Mouse (Mus musculus) E14TG2a.4 (cell line): ENCODE data around the gene P2ry14.
"Not testable (repeated sequence)": the region's sequence is repeated elsewhere in the genome, so short reads cannot be mapped to it uniquely, and the experiment has no call there.

Source experiments
- H3K27me3 ChIP-seq: 2 replicates; pipeline ENCODE4 v1.6.1; 2014; ENCODE audit warnings: low read length, control low read depth; ENCODE audit not compliant: insufficient read depth
- H3K36me3 ChIP-seq: 2 replicates; pipeline ENCODE4 v1.6.1; 2014; ENCODE audit warnings: low read length, control low read depth; ENCODE audit not compliant: insufficient read depth
- H3K4me1 ChIP-seq: replicated peaks from 2 replicates; pipeline ENCODE4 v1.6.1; 2014; ENCODE audit warnings: low read depth, low read length, control low read depth
- H3K4me3 ChIP-seq: replicated peaks from 2 replicates; pipeline ENCODE4 v1.5.1; 2014; ENCODE audit warnings: mild to moderate bottlenecking, low read length
- H3K9me3 ChIP-seq: 2 replicates; pipeline ENCODE4 v1.6.1; 2014; ENCODE audit warnings: low read length, control low read depth
- CTCF ChIP-seq: conservative IDR thresholded peaks from 2 replicates; pipeline ENCODE4 v1.5.1; 2014; ENCODE audit warnings: low read length
- NANOG ChIP-seq: IDR thresholded peaks from 2 replicates; pipeline ENCODE4 v1.6.1; 2014; ENCODE audit warnings: borderline replicate concordance, low read length, mixed read lengths
- POU5F1 ChIP-seq: IDR thresholded peaks from 2 replicates; pipeline ENCODE4 v1.6.1; 2014; ENCODE audit warnings: low read length, borderline replicate concordance

Gene P2ry14

DNA sequence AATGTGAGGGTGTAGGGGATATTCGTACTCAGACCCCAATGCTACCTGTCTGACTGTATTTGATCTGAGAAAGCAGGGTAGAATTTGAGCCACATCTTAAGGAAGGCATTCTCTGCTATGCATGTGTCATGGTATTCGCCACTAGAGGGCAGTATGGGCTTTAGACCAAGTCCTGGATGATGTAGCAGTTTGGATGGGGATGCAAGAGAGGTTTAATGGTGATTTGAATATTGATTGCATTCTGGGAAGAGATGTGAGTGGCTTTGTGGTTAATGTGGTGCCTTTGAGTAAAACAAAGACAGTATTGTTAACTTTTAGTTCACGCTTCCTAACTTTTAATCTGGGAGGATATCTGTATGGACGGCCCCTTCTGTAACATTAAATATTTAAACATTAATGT lies 74.1 kb downstream of the P2ry14 start:
- TF ChIP-seq POU5F1, result no peak
- TF ChIP-seq CTCF, result peak; percentile 86
- Histone ChIP-seq H3K27me3 (no peaks in the 10 kb centered on the region), H3K9me3 (no peaks in the 10 kb centered on the region), H3K4me1 (peaks cover 12% of the 10 kb centered on the region), H3K36me3 (no peaks in the 10 kb centered on the region), H3K4me3 (no peak overlapping the region)

DNA sequence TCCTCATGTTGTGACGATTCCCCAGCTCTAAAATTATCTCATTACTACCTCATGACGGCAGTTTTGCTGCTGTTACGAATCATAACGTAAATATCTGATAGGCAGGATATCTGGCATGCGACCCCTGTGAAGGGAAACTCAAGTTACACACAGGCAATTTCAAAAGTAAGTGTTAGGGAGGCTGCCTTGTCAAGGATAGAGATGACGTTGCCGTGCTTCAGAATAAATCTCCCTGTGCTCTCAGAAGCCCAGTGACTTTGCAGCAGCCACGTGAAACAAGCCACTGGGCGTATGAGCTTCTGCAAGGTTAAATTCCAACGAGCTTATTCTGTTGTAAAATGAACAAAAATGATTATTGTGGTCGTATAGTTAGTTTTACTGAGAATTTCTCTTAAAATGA lies 74.8 kb downstream of the P2ry14 start:
- Histone ChIP-seq H3K36me3 (no peaks in the 10 kb centered on the region), H3K9me3 (no peaks in the 10 kb centered on the region), H3K4me1 (peaks cover 12% of the 10 kb centered on the region), H3K27me3 (no peaks in the 10 kb centered on the region), H3K4me3 (no peak overlapping the region)
- TF ChIP-seq POU5F1 (no peak), NANOG (no peak), CTCF (no peak)

DNA sequence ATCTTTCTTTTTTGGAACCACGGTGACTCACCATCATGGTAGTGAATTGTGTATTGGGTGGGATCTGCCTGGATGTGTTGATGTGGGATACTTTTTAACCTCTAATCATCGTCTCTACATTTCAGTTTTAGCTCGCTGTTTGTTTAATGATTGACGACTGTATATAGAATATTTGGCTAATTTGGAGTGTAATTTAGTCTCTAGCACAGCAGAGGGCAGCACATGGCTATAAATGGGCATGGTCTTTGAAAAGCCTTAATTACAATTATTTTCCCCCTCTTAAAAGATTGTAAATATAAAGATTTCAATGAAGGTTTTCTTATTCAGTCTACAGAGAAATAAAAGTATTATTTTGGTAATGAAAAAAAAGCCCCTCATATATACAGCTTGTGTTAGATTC lies 76.1 kb downstream of the P2ry14 start:
- H3K27me3 ChIP-seq, result no peaks in the 10 kb centered on the region
- H3K4me1 ChIP-seq, result peaks cover 12% of the 10 kb centered on the region
- no peaks in the 10 kb centered on the region for H3K9me3 ChIP-seq
- no peak for TF ChIP-seq POU5F1
- TF ChIP-seq CTCF, result peak; percentile 56
- H3K4me3 ChIP-seq, result no peak overlapping the region
- H3K36me3 ChIP-seq, result no peaks in the 10 kb centered on the region

DNA sequence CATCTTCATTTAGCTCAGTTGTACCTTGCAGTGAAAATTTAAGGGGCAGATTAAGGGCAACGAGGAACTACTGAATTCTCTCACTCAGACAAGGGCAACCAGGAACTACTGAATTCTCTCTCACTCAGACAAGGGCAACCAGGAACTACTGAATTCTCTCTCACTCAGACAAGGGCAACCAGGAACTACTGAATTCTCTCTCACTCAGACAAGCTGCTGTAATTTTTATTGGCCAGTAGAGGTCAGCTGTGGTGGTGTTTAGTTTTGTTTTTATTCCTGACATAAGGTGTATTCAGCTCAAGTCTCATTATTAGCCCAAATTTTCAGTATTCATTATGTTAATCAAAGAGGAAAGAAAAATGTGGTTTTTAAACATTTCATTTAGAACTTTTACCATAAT lies 84.3 kb downstream of the P2ry14 start:
- not testable (repeated sequence) for H3K9me3 ChIP-seq, H3K4me3 ChIP-seq, H3K27me3 ChIP-seq, H3K36me3 ChIP-seq, H3K4me1 ChIP-seq
- TF ChIP-seq CTCF, result 0 out of 2 replicates have a peak, but pooled peaks have one; percentile 4

DNA sequence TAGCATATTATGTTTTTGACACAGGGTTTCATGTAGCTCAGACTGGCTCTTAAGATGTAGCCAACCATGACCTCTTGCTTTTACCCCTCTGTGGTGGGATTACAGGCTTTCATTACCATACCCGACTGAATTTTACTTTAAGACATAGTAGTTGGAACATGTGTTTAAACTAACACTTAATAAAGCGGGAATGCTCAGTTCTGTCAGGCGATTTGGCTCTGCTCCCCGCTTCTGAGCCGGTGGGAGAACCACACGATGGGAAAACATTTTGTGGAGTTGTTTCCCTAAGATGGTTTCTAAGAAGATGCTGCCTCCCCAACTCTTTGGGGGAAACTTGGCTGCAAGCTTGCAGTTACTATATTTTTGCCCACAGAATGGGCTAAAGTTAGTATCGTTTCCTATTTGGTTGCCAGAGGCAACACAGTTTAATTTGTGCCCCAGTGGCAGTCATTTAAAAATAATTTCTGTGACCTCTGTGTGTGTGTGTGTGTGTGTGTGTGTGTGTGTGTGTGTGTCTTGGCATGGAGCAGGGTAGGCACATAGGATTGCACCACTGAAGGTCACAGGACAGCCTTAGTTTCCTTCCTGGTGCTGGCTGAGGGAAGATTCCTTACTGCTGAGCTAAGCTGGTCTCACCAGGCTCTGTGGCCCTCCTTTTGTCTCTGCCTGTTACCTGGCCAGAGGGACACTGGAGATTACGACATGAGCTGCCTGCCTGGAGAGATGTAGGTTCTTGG lies 86.7 kb downstream of the P2ry14 start:
- Histone ChIP-seq H3K27me3 (no peaks in the 10 kb centered on the region), H3K9me3 (no peaks in the 10 kb centered on the region), H3K4me1 (no peaks in the 10 kb centered on the region), H3K4me3 (no peak overlapping the region), H3K36me3 (no peaks in the 10 kb centered on the region)
- TF ChIP-seq NANOG (no peak), POU5F1 (no peak), CTCF (no peak)

DNA sequence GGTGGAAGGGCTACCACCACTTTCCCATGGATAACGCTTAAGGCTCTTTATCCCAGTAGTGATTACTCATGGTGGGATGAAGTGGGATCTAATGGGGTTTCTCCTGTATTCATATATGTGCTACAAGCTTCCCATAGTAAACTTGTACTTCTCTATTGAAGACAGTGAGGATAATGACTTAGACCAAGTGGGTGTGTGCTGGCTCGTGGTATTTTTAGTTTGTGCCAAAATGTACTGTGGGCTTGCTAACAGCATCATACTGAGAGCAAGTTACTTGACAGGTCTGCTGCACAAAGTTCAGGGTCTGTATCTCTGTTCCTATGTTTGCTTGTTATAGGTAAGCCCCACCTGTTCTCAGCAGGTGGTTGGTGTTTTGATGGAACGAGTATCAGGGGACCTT lies 87.5 kb downstream of the P2ry14 start:
- Histone ChIP-seq H3K27me3 (no peaks in the 10 kb centered on the region), H3K4me3 (no peak overlapping the region), H3K36me3 (no peaks in the 10 kb centered on the region), H3K4me1 (no peaks in the 10 kb centered on the region), H3K9me3 (no peaks in the 10 kb centered on the region)
- no peak for TF ChIP-seq POU5F1
- no peak for TF ChIP-seq NANOG
- TF ChIP-seq CTCF, result no peak
